Mouse (Mus musculus) thymus, postnatal 4 days (tissue): ENCODE measurements at regions not wholly inside any gene's neighbourhood (a gene's known extent, or its start where the extent isn't known, plus 50 kb on each side); places are given as distances from the start of the nearest gene placed in this dataset.

ENCODE experiments used
- DNase-seq: peaks from one replicate; pipeline ENCODE4 v3.0.0; 2021

DNA sequence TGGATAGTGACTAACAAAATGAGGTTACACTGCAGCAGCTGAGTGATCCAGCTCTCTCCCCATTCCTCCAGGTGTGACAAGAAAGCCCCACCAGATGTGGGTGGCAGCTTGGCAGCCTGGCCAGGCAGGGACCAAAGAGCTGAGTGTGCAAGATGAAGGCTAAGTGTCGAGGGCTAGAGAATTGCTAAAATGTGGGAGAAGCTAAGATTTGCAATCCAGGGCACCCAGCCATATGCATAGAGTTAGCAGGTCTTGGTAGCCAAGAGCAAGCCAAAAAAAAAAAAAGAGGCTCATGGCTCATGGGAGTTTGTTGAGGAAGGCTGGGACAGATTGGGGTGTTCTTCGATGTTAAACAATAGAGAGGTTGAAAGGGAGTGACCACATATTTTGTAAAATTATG is 468.0 kb downstream of the Etnk1 start:
- no peak for DNase-seq

DNA sequence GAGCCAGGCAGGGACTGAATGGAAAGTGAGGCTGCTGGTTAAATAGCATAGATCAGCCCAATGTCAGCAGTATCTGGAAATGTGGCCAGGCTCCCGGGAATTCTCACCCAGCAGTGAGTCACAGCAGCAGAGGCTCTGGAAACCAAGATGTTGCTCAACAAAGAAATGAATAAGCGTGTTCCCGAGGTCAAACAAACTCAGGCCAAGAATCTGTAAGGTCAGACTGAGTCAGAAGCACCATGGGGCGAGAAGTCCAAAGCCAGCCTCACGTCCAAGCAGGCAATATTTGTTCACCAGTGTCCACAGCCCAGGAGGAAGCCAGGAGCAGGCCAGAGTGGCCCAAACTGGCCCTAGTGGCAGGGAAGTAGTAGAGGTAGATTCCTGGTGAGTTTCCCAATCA is 473.6 kb downstream of the Etnk1 start:
- DNase-seq, result no peak

DNA sequence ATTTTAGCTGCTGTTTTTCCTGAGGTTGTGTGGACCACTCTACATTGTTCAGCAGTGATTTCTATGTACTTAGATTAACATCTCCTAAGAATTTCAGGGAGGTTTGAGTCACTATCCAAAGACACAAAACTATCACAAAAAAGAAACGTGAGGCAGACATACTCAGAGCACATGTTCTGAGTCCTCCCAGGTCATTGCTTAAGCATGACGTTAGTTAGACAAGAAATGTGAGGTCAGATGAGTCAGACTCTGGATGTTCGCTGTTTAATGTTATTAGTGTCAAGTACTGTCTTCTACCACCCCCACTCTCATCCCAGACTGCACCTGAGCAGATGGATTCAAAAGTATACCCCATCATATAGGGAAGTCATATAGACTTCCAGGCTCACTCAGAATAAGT is 475.0 kb downstream of the Etnk1 start:
- no peak for DNase-seq

DNA sequence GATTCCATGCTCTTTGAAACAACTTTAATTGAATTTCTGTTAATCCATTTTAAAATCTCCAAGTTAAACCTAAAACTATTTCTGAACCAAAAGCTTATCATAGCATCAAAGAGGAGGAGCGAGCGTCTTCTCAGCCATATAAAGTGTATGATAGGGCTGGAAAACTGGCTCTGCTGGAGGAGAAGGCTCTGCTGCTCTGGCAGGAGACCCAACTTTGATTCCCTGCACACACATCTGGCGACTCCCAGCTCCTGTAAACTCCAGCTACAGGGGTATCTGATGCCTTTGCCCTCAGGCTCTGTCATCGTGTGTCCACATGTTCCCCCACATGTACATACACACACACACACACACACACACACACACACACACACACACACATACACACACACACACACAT is 479.0 kb downstream of the Etnk1 start:
- no peak for DNase-seq

DNA sequence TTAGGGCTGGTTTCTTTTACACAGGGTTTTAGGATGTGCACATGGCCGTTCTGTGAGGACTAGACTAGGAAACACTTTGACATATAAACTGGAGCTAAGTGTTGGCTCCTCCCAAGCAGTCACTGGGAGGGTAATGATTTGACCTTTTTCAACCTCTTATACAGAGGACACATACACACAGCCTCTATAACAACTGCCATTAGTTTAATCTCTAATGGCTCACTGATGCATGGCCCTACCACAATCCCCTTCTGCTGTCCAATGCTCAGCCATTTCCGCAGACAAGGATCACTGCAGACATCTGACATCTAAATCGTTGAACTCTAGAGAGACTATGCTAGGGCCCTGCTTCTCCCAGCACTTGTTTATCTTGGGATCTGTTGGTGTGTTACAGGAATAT is 481.5 kb downstream of the Etnk1 start:
- DNase-seq, result no peak

DNA sequence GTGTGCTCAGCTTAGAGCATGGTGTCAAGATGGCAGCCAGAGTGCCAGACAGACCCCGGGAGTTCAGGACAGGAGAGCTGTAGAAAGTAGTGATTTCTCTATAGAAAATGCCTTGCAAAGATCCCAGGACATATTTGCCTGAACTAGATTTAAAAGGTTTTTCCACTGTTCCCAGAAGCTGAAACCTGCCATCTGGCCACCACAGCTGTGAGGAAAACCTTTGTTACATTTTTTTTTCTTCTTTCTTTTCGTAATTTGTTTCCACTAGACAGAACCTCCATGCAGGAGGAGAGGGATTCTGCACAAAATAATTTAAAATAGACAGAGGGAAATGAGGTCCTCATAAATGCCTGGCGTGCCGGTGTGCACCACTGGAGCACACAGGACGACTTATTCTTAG is 489.6 kb downstream of the Etnk1 start:
- no peak for DNase-seq

DNA sequence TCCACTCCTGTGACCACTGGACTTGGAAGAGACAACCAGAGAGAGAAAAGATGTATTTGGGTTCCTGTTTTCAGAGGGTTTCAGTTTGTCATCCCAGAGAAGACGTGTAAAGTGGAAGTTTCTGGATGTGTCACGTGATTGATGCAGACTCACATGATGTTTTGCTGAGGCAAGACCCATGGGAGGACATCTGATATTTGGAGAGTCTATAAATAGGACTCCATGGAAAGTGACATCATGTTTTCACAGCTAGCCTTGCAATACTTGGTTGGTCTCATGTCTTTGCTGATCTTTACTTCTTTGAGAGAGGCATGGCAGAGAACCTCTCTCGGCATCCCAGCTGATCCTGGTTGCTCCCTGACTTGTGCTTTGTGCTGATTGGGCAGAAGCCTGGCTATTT is 493.8 kb downstream of the Etnk1 start:
- no peak for DNase-seq

DNA sequence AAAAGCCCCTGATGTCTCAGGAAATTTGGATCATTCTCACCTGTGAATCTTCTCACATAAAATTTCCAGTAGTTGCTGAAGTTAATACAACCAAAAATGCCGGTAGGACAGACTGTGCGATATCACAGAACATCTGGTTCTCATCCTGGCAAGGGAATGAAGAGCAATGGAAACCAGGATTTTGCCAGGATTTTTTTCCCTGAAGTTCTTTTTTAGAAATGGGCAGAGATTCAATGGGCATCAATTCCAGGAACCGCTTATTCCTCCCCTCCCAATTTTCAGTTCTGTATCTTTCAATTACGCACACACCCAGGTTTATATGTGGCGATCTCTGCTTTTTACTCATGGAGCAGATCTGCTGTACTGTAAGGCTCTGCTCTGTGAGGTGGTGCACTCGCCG is 496.3 kb downstream of the Etnk1 start:
- DNase-seq, result no peak

DNA sequence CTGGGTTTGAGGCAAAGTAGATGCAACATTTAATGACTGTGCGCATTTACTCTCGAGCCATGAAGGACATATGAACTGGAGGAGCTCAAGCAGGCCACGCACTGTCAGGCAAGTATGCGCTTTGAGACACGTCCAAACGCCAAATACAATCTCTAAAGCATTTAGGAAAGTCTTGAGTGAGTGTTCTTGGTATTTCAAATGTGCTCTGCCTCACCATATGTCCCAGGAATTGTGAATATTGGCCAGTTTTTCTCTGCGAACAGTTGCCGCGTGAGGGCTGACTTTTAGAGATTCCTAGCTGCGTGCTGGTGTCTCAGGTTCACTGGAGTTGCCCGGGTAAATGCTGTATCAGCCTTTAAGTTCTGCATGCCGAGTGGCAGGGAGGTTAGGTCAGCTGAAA is 498.4 kb downstream of the Etnk1 start:
- no peak for DNase-seq

DNA sequence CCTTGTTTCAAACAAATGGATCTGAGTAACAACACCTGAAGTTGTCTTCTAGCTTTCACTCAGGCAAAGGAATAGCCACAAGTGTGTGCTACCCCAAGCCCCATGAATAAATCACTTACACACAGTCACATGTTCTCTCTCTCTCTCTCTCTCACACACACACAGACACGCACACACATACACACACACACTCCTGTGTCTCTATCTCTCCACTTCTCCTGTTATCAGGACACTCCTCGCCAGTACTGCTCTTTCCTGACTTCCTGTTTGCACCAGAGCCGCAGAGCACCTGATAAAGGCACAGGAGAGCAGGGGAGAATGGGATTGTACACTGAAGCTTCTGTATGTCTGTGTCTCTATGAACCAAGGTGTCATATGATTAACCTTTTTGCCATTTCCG is 501.5 kb downstream of the Etnk1 start:
- no peak for DNase-seq

DNA sequence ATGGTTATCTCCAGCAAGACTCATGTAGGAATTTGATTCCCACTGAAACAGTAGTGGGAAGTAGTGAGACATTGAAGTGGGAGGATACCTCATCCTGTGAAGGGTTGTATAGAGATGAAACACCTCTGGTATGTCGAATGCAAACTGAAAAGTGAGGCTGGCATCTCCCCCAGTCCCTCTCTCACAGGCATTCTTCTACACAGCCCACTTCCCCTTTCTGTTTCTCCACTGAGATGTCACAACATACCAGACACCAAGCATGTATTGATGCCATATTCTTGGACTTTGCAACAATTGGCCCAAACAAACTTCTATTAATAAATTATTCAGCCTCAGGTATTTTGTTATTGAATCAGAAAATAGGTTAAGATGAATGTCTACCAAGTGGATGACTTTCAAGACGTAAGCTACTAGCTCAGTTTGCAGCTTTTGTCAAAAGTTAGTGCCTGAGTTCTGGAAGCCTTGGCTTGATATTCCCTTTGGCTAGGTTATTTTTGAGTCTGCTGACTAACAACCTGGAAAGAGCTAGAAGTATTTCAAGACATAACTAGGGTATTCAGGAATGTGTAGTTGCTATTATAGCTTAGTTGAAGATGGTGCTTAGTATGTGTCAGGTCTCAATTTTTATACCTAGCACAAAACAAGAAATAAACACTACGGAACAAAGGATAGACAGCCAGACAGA is 502.6 kb downstream of the Etnk1 start:
- DNase-seq, result no peak

DNA sequence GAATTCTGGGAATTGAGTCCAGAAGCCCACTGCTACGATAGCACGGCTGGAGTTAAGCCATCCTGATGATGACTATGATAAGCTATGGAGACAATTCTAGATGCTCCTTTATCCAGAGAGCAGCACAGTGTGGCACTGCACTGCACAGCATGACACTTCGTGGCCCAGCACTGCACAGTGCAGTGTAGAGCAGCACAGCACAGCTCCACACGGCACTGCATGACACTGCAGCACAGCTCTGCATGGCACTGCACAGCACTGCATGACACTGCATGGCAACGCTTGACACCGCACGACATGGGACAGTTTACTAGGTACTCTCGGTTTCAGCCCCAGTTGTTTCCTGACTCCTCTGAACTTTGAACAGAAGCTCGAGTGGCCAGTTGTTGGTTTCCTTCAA is 523.1 kb downstream of the Etnk1 start:
- DNase-seq, result no peak

DNA sequence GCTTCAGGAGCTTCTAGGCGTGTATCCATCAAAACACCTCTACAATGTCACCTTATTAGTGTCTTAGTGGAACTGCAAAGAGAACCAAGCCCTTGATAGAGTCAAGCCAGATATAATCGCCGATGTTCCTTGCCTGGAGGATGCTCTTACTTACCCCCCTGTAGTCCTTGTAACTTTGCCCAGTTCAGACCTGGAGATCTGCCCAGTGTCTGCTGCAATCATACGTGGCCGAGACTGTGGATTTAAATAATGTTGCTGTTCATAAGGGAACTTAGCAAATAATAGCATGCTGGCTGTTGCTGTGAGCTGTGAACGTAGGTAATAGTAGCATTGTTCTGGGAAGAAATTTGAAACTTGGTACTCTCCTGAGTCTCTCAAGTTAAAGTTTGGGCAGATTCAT is 523.8 kb downstream of the Etnk1 start:
- DNase-seq, result no peak

DNA sequence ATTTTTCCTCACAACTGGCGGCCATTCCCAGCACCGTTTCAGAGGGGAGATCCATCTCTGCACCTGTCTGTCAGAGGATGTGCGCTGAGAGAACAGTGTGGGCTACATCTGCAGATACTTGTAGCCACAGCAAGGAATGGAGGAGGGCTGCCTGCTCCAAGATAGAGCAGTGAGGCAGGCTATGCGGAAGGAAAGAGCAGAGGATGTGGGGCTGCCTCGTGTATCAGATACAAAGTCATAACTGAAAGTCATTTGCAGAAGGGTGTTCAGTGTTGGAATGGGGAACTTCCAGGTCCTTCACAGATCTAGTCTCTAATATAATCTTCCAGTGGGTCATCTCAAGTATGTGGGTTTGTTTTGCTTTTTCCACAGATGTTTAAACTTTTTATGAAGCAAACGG is 531.0 kb downstream of the Etnk1 start:
- no peak for DNase-seq

DNA sequence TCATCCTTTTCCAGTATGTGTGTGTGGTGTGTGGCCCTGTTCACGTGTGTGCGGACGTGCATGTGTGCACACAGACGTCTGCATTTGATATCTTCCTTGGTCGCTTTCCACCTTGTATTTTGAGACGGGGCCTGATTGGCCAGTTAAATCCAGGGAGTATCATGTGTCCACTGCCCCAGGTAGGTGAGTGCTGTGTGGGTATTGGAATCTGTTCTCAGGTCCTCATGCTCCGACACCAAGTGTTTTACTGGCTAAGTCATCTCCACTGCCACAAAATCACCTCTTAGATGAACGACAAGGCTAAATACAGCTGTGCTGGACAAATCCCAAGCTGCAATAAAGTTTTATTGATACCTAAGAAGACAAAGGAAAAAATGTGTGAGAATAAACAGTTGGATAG is 537.0 kb downstream of the Etnk1 start:
- no peak for DNase-seq

DNA sequence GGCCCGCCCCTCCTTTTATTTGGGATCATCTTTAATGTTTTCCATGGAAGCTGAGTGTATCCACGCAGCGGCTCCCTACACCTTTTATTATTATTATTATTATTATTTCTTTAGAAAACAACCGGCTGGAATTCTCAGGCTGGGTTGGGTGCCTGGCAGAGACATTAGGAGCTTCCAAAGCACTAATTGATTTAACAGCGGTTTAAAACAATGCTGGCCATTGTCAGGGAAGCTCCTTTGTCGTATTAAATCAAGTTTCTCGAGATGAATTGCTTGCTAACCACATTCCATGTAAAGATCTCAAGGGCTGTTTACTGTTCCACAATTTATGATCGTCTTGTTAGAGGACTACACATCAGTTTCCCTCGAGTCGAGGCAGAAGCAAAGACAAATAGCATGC is 539.4 kb downstream of the Etnk1 start:
- DNase-seq, result no peak

DNA sequence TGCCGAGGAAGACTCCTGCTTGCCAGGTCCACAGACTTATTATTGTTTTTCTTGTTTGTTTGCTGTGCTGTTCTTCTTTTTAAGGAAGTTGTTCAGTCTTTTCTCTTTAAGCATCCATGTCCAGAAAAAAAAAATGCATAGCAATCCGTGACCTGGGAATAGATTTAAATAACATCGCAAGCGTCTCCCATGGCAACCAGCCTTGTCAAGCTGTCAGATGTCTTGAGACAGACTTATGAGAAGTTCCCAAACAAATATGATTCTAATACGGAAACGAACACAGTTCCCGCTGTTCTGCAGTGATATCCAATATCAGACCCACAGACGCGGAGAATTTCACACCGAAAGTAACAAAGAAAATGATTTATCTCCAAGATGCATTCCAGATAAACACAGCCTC is 547.4 kb downstream of the Etnk1 start:
- no peak for DNase-seq

DNA sequence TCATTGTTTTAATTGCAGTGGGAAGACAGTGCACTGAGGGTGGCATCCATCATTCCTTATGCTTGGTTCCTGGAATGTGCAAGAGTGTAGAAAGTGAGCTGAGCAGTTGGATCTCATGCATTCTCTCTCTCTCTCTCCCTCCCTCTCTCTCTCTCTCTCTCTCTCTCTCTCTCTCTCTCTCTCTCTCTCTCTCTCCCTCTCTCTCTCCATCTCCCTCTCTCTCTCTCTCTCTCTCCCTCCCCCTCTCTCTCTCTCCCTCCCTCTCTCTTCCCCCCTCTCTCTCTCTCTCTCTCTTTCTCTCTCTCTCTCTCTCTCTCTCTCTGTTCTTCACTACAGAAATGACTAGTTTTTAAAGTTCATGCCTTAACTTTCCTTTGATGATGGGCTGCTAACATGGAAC is 583.1 kb downstream of the Etnk1 start:
- DNase-seq, result no peak

DNA sequence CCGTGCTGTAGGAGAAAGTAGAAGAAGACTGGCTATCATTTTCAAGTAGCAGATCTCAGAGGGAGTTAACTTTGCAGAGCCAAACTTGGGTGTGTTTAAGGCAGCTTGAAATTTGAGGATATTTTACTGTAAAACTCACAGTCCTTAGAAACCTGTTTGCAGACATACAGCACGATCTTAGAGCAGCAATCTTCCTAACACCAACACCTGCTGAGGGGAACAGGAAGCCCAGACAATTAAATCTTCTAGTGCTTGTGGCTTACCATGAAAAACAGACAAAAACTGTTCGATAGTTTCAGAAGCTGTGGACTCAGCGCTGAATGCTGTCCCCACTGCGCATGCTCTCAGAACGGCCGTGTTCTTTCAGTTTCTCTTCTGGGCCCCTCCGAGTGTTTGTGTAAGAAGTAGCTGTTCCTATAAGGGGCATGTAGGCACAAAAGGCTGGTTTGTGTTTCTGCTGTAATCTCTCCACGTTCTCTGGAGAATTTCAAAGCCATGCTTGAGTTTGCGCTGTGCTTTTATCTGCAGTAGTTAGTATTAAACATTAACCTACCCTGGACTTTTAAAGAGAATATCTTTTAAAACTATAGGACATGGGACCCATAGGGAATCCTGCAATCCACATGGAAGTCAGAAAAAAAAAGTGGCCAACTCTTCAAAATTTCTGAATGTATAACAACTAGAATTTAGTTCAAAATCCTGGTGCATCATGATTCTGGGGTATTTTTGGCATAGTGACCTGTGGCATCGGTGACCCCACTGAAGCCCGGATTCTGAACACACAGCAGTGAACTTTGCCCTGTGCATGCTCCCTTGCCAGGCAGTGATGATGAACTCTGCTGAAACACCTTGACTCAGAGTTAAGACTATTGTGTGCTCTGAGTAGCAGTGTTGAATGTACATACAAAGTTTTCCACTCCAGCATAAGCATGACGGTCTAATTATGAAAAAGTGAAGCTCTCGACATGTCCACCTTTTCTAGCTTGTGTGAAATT is 584.4 kb downstream of the Etnk1 start:
- DNase-seq, result peak; percentile 81

DNA sequence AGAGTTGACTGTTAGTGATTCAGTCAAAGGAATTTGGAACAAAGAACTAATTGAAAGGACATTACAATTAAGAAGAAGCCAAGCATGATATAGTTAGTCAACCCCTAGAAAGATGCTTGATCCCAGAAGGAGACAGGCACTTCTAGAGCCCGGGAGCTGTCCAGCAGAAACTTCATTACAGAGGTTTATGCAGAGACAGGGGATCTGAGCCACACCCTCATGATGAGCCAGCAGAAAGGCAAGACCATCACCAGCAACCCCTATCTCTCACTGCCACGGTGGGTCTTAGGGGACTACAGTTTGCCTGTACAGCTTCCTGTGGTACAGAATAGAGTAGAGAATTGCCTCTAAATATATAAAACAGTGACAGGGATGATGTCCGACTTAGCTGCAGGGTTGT is 590.4 kb downstream of the Etnk1 start:
- DNase-seq, result no peak

DNA sequence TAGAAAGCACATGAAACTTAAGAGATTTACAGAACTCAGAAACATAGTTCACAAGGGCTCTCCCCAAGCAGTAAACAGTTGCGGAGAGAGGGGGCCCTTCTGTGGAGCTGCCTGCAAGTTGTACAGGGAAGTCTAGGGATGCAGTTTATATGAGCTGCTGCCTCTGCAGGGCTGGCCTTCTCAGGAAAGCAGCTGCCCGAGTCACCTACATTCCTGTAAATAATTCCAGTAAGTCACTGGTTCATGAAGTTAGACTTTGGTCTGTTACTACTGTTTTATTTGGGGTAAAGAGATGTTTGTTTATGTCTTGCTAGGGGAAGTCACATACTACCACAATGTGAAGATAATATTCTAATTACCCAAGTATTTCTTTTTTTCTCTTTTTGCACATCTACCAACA is 601.1 kb downstream of the Etnk1 start:
- no peak for DNase-seq
